Mouse (Mus musculus) neural tube, embryonic 10.5 days (tissue): ENCODE measurements around the gene Gm21149.
"Not testable (repeated sequence)": the region's sequence is repeated elsewhere in the genome, so short reads cannot be mapped to it uniquely, and the experiment has no call there.

Experiments
- DNase-seq: peaks from one replicate; pipeline ENCODE4 v3.0.0-alpha.2; 2017; ENCODE audit warnings: low spot score; ENCODE audit errors: extremely low spot score

Gm21149 gene

GRCm38 (mm10) chr5:15463561-15463960, 12.8 kb downstream of the Gm21149 start:
- DNase-seq = not testable (repeated sequence)

DNA sequence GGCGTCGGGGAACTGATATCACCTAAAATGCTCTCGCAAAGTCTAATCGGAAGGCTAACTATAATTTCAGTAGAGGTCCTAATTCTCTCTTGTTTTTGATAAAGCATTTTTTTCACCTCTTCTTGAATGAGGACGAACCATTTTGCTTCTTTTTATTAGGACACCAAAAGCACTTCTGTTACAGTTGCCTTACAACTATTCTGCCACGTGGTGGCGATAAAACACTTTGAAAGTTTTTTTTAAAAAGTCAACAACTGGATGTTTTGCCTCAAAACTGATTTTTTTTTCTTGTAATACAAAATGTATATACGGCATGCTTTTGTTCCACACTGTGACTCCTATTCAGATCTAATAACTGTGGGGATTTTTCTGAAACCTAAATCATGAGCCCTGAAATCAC, 14.7 kb downstream of the Gm21149 start:
- DNase-seq = not testable (repeated sequence)

GRCm38 (mm10) chr5:15457865-15458571, 18.3 kb downstream of the Gm21149 start:
- DNase-seq = not testable (repeated sequence)
